Mouse (Mus musculus): Measurements from ENCODE around the gene Smchd1.
"Not testable (repeated sequence)": the region's sequence is repeated elsewhere in the genome, so short reads cannot be mapped to it uniquely, and the experiment has no call there.

Gene Smchd1

GRCm38 (mm10) chr17:71337546-71337945, 137.6 kb downstream of the Smchd1 start:
- Histone ChIP-seq H3K27me3 (ENCODE audit: insufficient read depth, low read length) (no peaks in the 10 kb centered on the region), H3K36me3 (ENCODE audit: insufficient read depth, low read length) (no peaks in the 10 kb centered on the region), H3K4me1 (replicated peaks; ENCODE audit: low read depth, low read length) (no peaks in the 10 kb centered on the region), H3K9me3 (ENCODE audit: low read length) (no peaks in the 10 kb centered on the region), H3K4me3 (replicated peaks; ENCODE audit: low read length) (no peak overlapping the region)
- TF ChIP-seq POU5F1 (IDR thresholded peaks at IDR 0.05; ENCODE audit: borderline replicate concordance, low read length) (no peak), NANOG (IDR thresholded peaks at IDR 0.05; ENCODE audit: borderline replicate concordance, low read length) (no peak), CTCF (conservative IDR thresholded peaks at IDR 0.05; ENCODE audit: low read length) (no peak)

- Histone ChIP-seq H3K27me3 (ENCODE audit: insufficient read depth, low read length) (no peaks in the 10 kb centered on the region), H3K9me3 (ENCODE audit: low read length) (no peaks in the 10 kb centered on the region), H3K4me1 (replicated peaks; ENCODE audit: low read depth, low read length) (no peaks in the 10 kb centered on the region), H3K4me3 (replicated peaks; ENCODE audit: low read length) (no peak overlapping the region), H3K36me3 (ENCODE audit: insufficient read depth, low read length) (no peaks in the 10 kb centered on the region)
- TF ChIP-seq POU5F1 (IDR thresholded peaks at IDR 0.05; ENCODE audit: borderline replicate concordance, low read length) (no peak), NANOG (IDR thresholded peaks at IDR 0.05; ENCODE audit: borderline replicate concordance, low read length) (no peak), CTCF (conservative IDR thresholded peaks at IDR 0.05; ENCODE audit: low read length) (no peak)
These were observed 138.7 kb downstream of the Smchd1 start for GRCm38 (mm10) chr17:71336421-71336820.

GRCm38 (mm10) chr17:71332298-71332697, 142.8 kb downstream of the Smchd1 start:
- Histone ChIP-seq H3K27me3 (ENCODE audit: insufficient read depth, low read length) (no peaks in the 10 kb centered on the region), H3K4me1 (replicated peaks; ENCODE audit: low read depth, low read length) (no peaks in the 10 kb centered on the region), H3K9me3 (ENCODE audit: low read length) (no peaks in the 10 kb centered on the region), H3K4me3 (replicated peaks; ENCODE audit: low read length) (no peak overlapping the region), H3K36me3 (ENCODE audit: insufficient read depth, low read length) (no peaks in the 10 kb centered on the region)
- TF ChIP-seq POU5F1 (IDR thresholded peaks at IDR 0.05; ENCODE audit: borderline replicate concordance, low read length) (no peak), CTCF (conservative IDR thresholded peaks at IDR 0.05; ENCODE audit: low read length) (no peak), NANOG (IDR thresholded peaks at IDR 0.05; ENCODE audit: borderline replicate concordance, low read length) (no peak)

- H3K9me3 ChIP-seq (ENCODE audit: low read length): peaks cover 22% of the 10 kb centered on the region
- not testable (repeated sequence) for H3K4me3 ChIP-seq (replicated peaks; ENCODE audit: low read length); H3K36me3 ChIP-seq (ENCODE audit: insufficient read depth, low read length); H3K4me1 ChIP-seq (replicated peaks; ENCODE audit: low read depth, low read length); H3K27me3 ChIP-seq (ENCODE audit: insufficient read depth, low read length)
These were observed 154.4 kb downstream of the Smchd1 start for GRCm38 (mm10) chr17:71320731-71321130.

- peaks cover 5% of the 10 kb centered on the region for H3K27me3 ChIP-seq (ENCODE audit: insufficient read depth, low read length)
- H3K36me3 ChIP-seq (ENCODE audit: insufficient read depth, low read length): no peaks in the 10 kb centered on the region
- no peak overlapping the region for H3K4me3 ChIP-seq (replicated peaks; ENCODE audit: low read length)
- H3K9me3 ChIP-seq (ENCODE audit: low read length): peaks cover 9% of the 10 kb centered on the region
- TF ChIP-seq CTCF (conservative IDR thresholded peaks at IDR 0.05; ENCODE audit: low read length) (no peak), NANOG (IDR thresholded peaks at IDR 0.05; ENCODE audit: borderline replicate concordance, low read length) (no peak), POU5F1 (IDR thresholded peaks at IDR 0.05; ENCODE audit: borderline replicate concordance, low read length) (no peak)
- H3K4me1 ChIP-seq (replicated peaks; ENCODE audit: low read depth, low read length): no peaks in the 10 kb centered on the region
These were observed 155.8 kb downstream of the Smchd1 start for GRCm38 (mm10) chr17:71319361-71319760.

GRCm38 (mm10) chr17:71317571-71317970, 157.6 kb downstream of the Smchd1 start:
- H3K9me3 ChIP-seq (ENCODE audit: low read length): peaks cover 6% of the 10 kb centered on the region
- H3K4me1 ChIP-seq (replicated peaks; ENCODE audit: low read depth, low read length): no peaks in the 10 kb centered on the region
- no peak for TF ChIP-seq POU5F1 (IDR thresholded peaks at IDR 0.05; ENCODE audit: borderline replicate concordance, low read length)
- TF ChIP-seq NANOG (IDR thresholded peaks at IDR 0.05; ENCODE audit: borderline replicate concordance, low read length): no peak
- TF ChIP-seq CTCF (conservative IDR thresholded peaks at IDR 0.05; ENCODE audit: low read length): no peak
- peaks cover 9% of the 10 kb centered on the region for H3K27me3 ChIP-seq (ENCODE audit: insufficient read depth, low read length)
- H3K36me3 ChIP-seq (ENCODE audit: insufficient read depth, low read length): no peaks in the 10 kb centered on the region
- H3K4me3 ChIP-seq (replicated peaks; ENCODE audit: low read length): no peak overlapping the region

GRCm38 (mm10) chr17:71314315-71314714, 160.8 kb downstream of the Smchd1 start:
- TF ChIP-seq NANOG (IDR thresholded peaks at IDR 0.05; ENCODE audit: borderline replicate concordance, low read length) (no peak), CTCF (conservative IDR thresholded peaks at IDR 0.05; ENCODE audit: low read length) (no peak), POU5F1 (IDR thresholded peaks at IDR 0.05; ENCODE audit: borderline replicate concordance, low read length) (no peak)

GRCm38 (mm10) chr17:71311340-71312171, 163.6 kb downstream of the Smchd1 start, which contains the start of gene Emilin2:
Gene Emilin2 (minus strand): TSS chr17:71311978.
- peaks cover 13% of the 10 kb centered on the region for H3K4me1 ChIP-seq (replicated peaks; ENCODE audit: low read depth, low read length)
- H3K9me3 ChIP-seq (ENCODE audit: low read length): no peaks in the 10 kb centered on the region
- H3K4me3 ChIP-seq (replicated peaks; ENCODE audit: low read length): peak within 1 kb of the TSS; percentile 83
- TF ChIP-seq POU5F1 (IDR thresholded peaks at IDR 0.05; ENCODE audit: borderline replicate concordance, low read length): no peak
- TF ChIP-seq CTCF (conservative IDR thresholded peaks at IDR 0.05; ENCODE audit: low read length): peak; percentile 48
- no peak for TF ChIP-seq NANOG (IDR thresholded peaks at IDR 0.05; ENCODE audit: borderline replicate concordance, low read length)
- no peaks in the 10 kb centered on the region for H3K36me3 ChIP-seq (ENCODE audit: insufficient read depth, low read length)
- H3K27me3 ChIP-seq (ENCODE audit: insufficient read depth, low read length): peaks cover 55% of the 10 kb centered on the region

More at GRCm38 (mm10) chr17:71314315-71314714, 160.8 kb downstream of the Smchd1 start:
- Histone ChIP-seq H3K4me3 (replicated peaks; ENCODE audit: low read length) (no peak overlapping the region), H3K27me3 (ENCODE audit: insufficient read depth, low read length) (peaks cover 36% of the 10 kb centered on the region), H3K36me3 (ENCODE audit: insufficient read depth, low read length) (no peaks in the 10 kb centered on the region), H3K9me3 (ENCODE audit: low read length) (no peaks in the 10 kb centered on the region), H3K4me1 (replicated peaks; ENCODE audit: low read depth, low read length) (peaks cover 13% of the 10 kb centered on the region)
